Mouse (Mus musculus) cerebellum, adult (tissue): ENCODE data around the gene Tfcp2.

Source experiments
- ATAC-seq: cut with Nextera tagmentation; 2 replicates; pipeline ENCODE4 v1.9.2; 2017; ENCODE audit warnings: mild to moderate bottlenecking, moderate library complexity, mixed read lengths; ENCODE audit not compliant: insufficient number of reproducible peaks, low FRiP score, low TSS enrichment

Tfcp2 gene

GRCm38 (mm10) chr15:100451245-100451644, 100.6 kb downstream of the Tfcp2 start:
- no peak for ATAC-seq

- ATAC-seq, result no peak
Measured at GRCm38 (mm10) chr15:100449495-100449894, 102.3 kb downstream of the Tfcp2 start.

- ATAC-seq, result no peak
Measured at GRCm38 (mm10) chr15:100448572-100448971, 103.2 kb downstream of the Tfcp2 start.
